Mouse (Mus musculus) embryonic facial prominence, embryonic 11.5 days (tissue): ENCODE results near the gene Prkcz. TPM values are rescaled to one million over a fixed set of nuclear protein-coding genes. Genes with fewer than 3 reads are reported as not detected.

Source experiments
- ATAC-seq: fragments of 200-750 bp; cut with Nextera tagmentation; replicated peaks from 2 replicates; pipeline ENCODE4 v1.8.0; 2017; ENCODE audit warnings: low read depth; ENCODE audit not compliant: insufficient number of reproducible peaks, low FRiP score, low TSS enrichment
- DNase-seq: peaks from one replicate; pipeline ENCODE4 v3.0.0-alpha.2; 2015; ENCODE audit warnings: low spot score
- H3K27ac ChIP-seq: fragments of 300-500 bp; sonication (generic); replicated peaks from 2 replicates; pipeline ENCODE4 v1.5.1; 2014; ENCODE audit warnings: mild to moderate bottlenecking, low read depth, low read length, control low read depth
- H3K27me3 ChIP-seq: fragments of 300-500 bp; sonication (generic); 2 replicates; pipeline ENCODE4 v1.6.1; 2014; ENCODE audit warnings: mild to moderate bottlenecking, low read length, moderate library complexity, mixed read lengths; ENCODE audit not compliant: control insufficient read depth, insufficient read depth
- H3K36me3 ChIP-seq: fragments of 300-500 bp; sonication (generic); replicated peaks from 2 replicates; pipeline ENCODE4 v1.6.1; 2014; ENCODE audit warnings: low read depth, mild to moderate bottlenecking, low read length, moderate library complexity, mixed read lengths; ENCODE audit not compliant: control insufficient read depth, insufficient read depth
- H3K4me1 ChIP-seq: fragments of 300-500 bp; sonication (generic); 2 replicates; pipeline ENCODE4 v1.6.1; 2014; ENCODE audit warnings: low read length, mixed read lengths; ENCODE audit not compliant: control insufficient read depth, insufficient read depth
- H3K4me2 ChIP-seq: fragments of 300-500 bp; sonication (generic); 2 replicates; pipeline ENCODE4 v1.6.1; 2014; ENCODE audit warnings: low read depth, mild to moderate bottlenecking, control low read depth, low read length, moderate library complexity
- H3K4me3 ChIP-seq: fragments of 300-500 bp; sonication (generic); 2 replicates; pipeline ENCODE4 v1.5.1; 2014; ENCODE audit warnings: low read depth, low read length, control low read depth
- H3K9ac ChIP-seq: fragments of 300-500 bp; sonication (generic); replicated peaks from 2 replicates; pipeline ENCODE4 v1.6.1; 2014; ENCODE audit warnings: mild to moderate bottlenecking, control low read depth, low read length
- H3K9me3 ChIP-seq: fragments of 300-500 bp; sonication (generic); replicated peaks from 2 replicates; pipeline ENCODE4 v1.6.1; 2016; ENCODE audit warnings: mild to moderate bottlenecking, low read length, inconsistent platforms, mixed read lengths; ENCODE audit not compliant: control insufficient read depth
- WGBS: fragments of 180-500 bp; shearing (Covaris S2); extraction: QIAGEN DNeasy Blood & Tissue Kit; methylation state at CpG from one replicate; pipeline ENCODE4 v1.1.7; 2014; 5-methylcytosine and 5-hydroxymethylcytosine counted together
- polyA plus RNA-seq: library from polyadenylated mRNA; unstranded; fragments of >200 nt; fragmentation: Nextera tagmentation; extraction: Ambion mirVana; gene quantifications from 2 replicates; pipeline ENCODE4 v1.2.1, GENCODE M21; 2014

Gene Prkcz
- 8.1 and 12.9 TPM in 2 replicates for polyA plus RNA-seq

DNA sequence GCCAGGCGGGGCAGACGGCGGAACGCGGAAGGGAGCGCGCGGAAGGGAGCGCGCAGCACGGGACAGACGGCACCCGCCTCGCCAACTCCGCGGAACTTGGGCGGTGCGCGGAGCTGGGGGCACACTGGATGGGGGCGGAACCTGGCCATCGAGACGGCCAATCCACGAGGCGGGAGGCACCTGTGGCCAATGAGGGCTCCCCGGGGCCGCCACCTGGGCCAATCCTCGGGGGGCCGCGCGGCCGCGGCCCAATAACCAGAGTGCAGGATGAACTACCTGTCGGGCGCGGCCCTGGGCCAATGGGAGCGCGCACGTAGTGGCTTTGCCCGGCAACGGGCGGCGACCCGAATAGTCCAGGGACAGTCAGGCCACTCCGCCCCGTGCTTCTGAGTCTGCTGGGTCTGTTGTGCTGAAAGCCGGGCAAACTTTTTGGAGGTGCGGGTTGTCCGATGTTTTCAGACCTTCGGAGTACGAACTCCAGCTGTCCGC is at the start of gene Prkcz:
Prkcz (minus strand) TSS at position 59 of the 489 bp plus-strand sequence.
- no peak within 1 kb of the TSS for H3K27ac ChIP-seq
- H3K36me3 ChIP-seq = no peaks in the 10 kb centered on the region
- peak within 1 kb of the TSS; percentile 41 for H3K4me3 ChIP-seq
- no peaks in the 10 kb centered on the region for H3K9me3 ChIP-seq
- no peaks in the 10 kb centered on the region for H3K4me1 ChIP-seq
- peak within 1 kb of the TSS; percentile 28; the same call in 1 of the 2 replicates for H3K9ac ChIP-seq
- H3K27me3 ChIP-seq = peaks cover 35% of the 10 kb centered on the region
- H3K4me2 ChIP-seq = peak within 1 kb of the TSS; percentile 64
- peak; percentile 84 for DNase-seq
- peak; percentile 92 for ATAC-seq
- WGBS = under 1% methylated on average over 49 of the region's 51 CpGs

DNA sequence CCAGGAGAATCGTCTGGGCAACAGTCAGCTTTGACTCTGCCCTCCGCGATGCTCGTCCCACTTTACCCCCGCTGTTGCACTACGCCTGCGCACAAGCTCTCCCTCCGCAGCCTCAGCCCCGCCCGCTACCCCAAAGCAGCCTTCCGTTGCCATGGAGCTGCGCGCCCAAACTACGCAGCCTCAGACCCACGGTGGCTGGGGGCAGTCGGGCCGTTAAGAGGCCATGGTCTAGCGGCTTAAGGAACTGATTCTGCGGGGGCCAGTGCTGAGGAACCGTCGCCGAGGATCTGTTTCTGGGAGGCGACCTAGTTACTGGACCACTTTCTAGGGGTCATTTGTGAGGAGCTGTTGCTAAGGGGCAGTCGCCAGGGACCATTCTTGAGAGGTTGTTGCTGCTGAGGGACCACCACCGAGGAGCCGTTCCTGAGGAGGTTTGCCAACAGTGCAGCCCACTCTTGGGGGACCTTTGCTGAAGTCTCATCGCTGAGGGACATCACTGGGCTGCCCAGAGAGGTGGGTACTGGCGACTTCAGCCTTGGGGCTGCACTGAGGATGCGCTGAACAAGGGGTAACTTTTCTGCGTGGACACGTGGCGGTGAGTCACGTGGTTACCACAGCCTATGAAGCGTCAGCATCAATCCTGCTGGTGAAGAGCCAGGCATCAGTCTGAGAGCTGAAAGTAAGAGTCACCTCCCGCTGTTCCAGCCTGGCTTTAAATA is 48.1 kb upstream of the Prkcz start, which contains the start of gene Cfap74:
Cfap74 (plus strand) TSS at position 133 of the 719 bp plus-strand sequence.
- ATAC-seq = peak; percentile 96
- DNase-seq = peak; percentile 93
- Histone ChIP-seq H3K9ac (peak within 1 kb of the TSS; percentile 45), H3K27ac (no peak within 1 kb of the TSS), H3K4me3 (peak within 1 kb of the TSS; percentile 48), H3K27me3 (no peaks in the 10 kb centered on the region), H3K36me3 (no peaks in the 10 kb centered on the region), H3K9me3 (no peaks in the 10 kb centered on the region), H3K4me2 (peak within 1 kb of the TSS; percentile 93), H3K4me1 (no peaks in the 10 kb centered on the region)
- under 1% methylated on average over 35 of the region's 35 CpGs for WGBS

DNA sequence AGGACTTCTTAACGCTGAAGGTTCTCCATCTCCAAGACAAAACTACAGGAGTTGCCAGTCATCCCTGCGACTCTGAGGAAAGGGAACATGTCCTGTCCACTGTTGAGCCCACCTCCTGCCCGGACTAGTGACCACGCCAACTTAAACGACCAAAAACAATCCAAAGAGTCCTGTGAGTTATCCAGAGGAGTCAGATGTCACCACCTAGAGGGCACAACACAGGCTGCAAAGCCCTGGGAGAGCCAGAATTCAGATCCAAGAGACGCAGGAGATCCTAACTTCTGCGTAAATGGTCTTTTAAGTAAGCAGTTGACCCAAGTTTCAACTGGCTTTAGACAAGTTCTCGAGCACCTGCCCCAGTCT is 47.5 kb upstream of the Prkcz start:
- ATAC-seq = peak; percentile 45; the same call in 1 of the 2 replicates
- Histone ChIP-seq H3K4me2 (peak overlapping the region; percentile 93), H3K9ac (peak overlapping the region; percentile 28), H3K27me3 (no peaks in the 10 kb centered on the region), H3K36me3 (no peaks in the 10 kb centered on the region), H3K4me3 (peak overlapping the region; percentile 48), H3K9me3 (no peaks in the 10 kb centered on the region), H3K27ac (no peak overlapping the region), H3K4me1 (no peaks in the 10 kb centered on the region)
- no peak for DNase-seq
- WGBS = 3% methylated on average over 8 of the region's 8 CpGs

DNA sequence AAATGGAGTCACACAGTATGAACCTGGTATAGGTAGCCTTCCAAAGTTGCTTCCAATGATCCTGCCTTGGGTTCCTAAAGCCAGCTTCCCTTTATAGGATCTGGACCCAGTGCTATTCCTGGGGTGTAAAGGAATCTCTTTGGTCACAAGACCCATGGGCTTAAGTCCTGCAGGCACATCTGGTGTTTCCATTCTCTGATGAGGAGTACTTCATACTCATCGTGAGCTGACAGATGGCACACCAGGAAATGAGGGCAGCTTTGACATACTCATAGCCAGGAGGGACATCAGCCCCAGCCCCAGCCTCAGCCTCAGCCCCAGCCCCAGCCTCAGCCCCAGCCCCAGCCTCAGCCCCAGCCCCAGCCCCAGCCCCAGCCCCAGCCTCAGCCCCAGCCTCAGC is 41.3 kb upstream of the Prkcz start:
- WGBS = 72% methylated on average over 1 of the region's 1 CpGs
- Histone ChIP-seq H3K36me3 (no peaks in the 10 kb centered on the region), H3K9ac (no peak overlapping the region), H3K4me3 (no peak overlapping the region), H3K9me3 (no peaks in the 10 kb centered on the region), H3K4me2 (no peak overlapping the region), H3K27me3 (peaks cover 8% of the 10 kb centered on the region), H3K27ac (no peak overlapping the region), H3K4me1 (no peaks in the 10 kb centered on the region)
- DNase-seq (no peak), ATAC-seq (no peak)

DNA sequence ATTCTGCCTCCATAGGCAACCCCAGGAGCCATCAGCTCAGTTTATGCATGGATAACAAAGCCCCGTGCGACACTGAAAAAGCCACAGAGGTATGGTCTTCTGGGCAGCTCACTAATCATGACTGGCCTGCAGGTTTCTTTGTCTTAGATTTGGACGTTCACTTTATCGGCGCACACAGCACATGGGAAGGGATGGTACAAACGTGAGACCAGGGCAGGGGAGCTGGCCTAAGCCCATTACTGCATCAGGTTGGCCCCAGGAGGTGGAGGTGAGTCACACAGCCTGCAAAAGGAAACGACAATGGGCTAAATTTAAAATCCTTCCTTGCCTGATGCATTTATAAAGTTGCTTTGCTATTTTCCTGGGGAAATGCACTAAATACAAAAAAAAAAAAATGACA is 40.0 kb upstream of the Prkcz start:
- 70% methylated on average over 7 of the region's 7 CpGs for WGBS
- ATAC-seq (no peak), DNase-seq (no peak)
- no peaks in the 10 kb centered on the region for H3K9me3 ChIP-seq
- no peaks in the 10 kb centered on the region for H3K4me1 ChIP-seq
- H3K4me2 ChIP-seq = no peak overlapping the region
- no peak overlapping the region for H3K27ac ChIP-seq
- no peak overlapping the region for H3K4me3 ChIP-seq
- H3K36me3 ChIP-seq = no peaks in the 10 kb centered on the region
- H3K9ac ChIP-seq = no peak overlapping the region
- H3K27me3 ChIP-seq = peaks cover 15% of the 10 kb centered on the region

DNA sequence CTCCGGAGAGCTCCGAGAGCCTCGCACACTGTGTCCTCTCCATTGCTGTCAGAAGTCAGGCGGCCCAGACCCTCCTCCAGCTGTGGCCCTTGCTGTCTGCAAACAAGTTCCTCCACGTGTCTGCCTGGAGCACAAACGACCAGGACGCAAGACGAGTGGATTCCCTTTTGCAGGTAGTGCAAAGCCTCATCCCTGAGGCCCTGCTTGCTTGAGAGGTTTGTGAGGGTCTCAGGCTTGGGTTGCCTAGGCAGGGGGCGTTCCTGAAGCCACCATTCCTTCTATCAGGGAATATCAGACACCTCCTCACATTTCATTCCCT is 37.0 kb upstream of the Prkcz start:
- no peak overlapping the region for H3K27ac ChIP-seq
- WGBS = 4% methylated on average over 9 of the region's 9 CpGs
- H3K27me3 ChIP-seq = peaks cover 15% of the 10 kb centered on the region
- no peaks in the 10 kb centered on the region for H3K9me3 ChIP-seq
- no peak for ATAC-seq
- H3K4me2 ChIP-seq = peak overlapping the region; percentile 64
- H3K36me3 ChIP-seq = no peaks in the 10 kb centered on the region
- no peak for DNase-seq
- no peak overlapping the region for H3K9ac ChIP-seq
- H3K4me1 ChIP-seq = no peaks in the 10 kb centered on the region
- peak overlapping the region; percentile 31 for H3K4me3 ChIP-seq

DNA sequence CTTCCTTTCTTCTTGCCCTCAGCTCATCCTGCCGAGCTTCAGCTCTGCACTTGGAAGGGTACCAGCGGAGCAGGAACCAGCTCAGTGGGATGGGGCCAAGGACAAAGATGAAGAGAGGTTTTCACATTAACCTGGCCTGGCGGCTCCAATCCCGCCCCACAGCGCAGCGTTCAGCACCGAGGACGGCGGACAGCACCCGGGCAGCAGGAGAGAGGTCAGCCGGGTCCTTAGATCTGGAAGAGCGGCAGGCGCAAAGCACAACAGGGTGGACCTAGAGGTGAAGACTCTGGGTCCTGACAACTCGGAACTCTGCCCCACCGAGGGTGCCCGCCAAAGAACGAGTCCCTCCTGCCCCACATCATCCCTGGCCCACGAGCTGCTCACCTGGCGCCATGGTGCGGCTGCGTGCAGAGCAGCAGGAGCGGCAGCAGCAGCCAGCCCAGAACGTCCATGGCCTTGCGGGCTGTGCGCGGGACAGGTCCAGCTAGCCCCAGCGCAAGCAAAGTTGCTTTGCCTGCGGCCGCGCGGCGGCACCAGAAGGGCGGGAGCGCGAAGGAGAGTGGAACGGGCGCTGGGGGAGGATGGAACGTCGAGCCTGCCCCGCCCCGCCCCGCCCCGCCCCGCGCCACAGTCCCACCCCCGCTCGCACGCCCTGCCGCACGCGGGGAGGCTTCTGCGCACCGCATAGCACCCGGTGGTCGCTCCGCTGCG is 36.5 kb upstream of the Prkcz start, which contains the start of gene Gabrd:
Gabrd (minus strand) TSS at position 602 of the 711 bp plus-strand sequence.
- ATAC-seq = no peak; the same call in 1 of the 2 replicates
- peaks cover 15% of the 10 kb centered on the region for H3K27me3 ChIP-seq
- no peak within 1 kb of the TSS for H3K27ac ChIP-seq
- DNase-seq = peak; percentile 64
- peak within 1 kb of the TSS; percentile 64 for H3K4me2 ChIP-seq
- H3K4me1 ChIP-seq = no peaks in the 10 kb centered on the region
- no peaks in the 10 kb centered on the region for H3K36me3 ChIP-seq
- H3K9ac ChIP-seq = no peak within 1 kb of the TSS
- H3K4me3 ChIP-seq = peak within 1 kb of the TSS; percentile 31
- under 1% methylated on average over 56 of the region's 57 CpGs for WGBS
- no peaks in the 10 kb centered on the region for H3K9me3 ChIP-seq

DNA sequence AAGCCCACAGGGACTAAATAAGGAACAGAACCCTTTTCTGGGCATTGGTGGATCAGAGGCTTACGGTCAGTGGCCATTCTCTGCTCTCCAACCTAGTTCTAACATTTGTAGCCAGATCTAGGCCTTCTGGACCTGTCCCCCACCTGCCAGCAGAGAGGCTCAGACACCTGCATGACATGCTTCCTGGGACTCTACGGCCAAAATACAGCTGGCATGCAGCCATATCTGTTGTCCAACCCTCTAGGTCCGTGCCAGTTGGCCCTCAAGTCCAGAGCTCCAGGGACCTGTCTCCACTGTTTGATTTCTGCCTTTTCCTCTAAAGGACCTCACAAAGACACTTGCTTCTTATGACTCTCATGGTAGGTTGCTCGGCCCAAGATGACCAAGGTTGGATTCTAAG is 35.6 kb upstream of the Prkcz start:
- H3K27me3 ChIP-seq = peaks cover 15% of the 10 kb centered on the region

More for the DNA sequence above, 35.6 kb upstream of the Prkcz start:
- H3K9me3 ChIP-seq = no peaks in the 10 kb centered on the region
- 87% methylated on average over 4 of the region's 4 CpGs for WGBS
- ATAC-seq = no peak
- no peaks in the 10 kb centered on the region for H3K36me3 ChIP-seq
- H3K27ac ChIP-seq = no peak overlapping the region
- H3K4me1 ChIP-seq = no peaks in the 10 kb centered on the region
- no peak for DNase-seq
- H3K9ac ChIP-seq = no peak overlapping the region
- no peak overlapping the region for H3K4me3 ChIP-seq
- H3K4me2 ChIP-seq = no peak overlapping the region
